Mouse (Mus musculus): ENCODE measurements around the gene Scrg1.

GRCm38 (mm10) chr8:57435768-57436436 lies 19.8 kb upstream of the Scrg1 start:
- TF ChIP-seq POLR2A (IDR thresholded peaks at IDR 0.05; ENCODE audit: low read depth, low read length), result no peak
- no peak for TF ChIP-seq CTCF (IDR thresholded peaks at IDR 0.05; ENCODE audit: borderline replicate concordance, insufficient read depth, low read length)

All from embryonic fibroblast, embryonic 13.5 days (primary cell).